8 mouse cellular contexts compared by ENCODE assay signal in genomic region chr6:85911587-85911986, GRCm38 (mm10). TPM values are rescaled to one million over a fixed set of nuclear protein-coding genes. Genes with fewer than 3 reads are reported as not detected.
DNase-seq lines count a peak whose midpoint lies in the region; TF ChIP-seq lines count a peak whose summit lies in the region.

TSS of gene Tprkb (plus strand) at chr6:85911865.

- H3K9me3 ChIP-seq in midbrain, embryonic 10.5 days (replicated peaks), result no peaks in the 10 kb centered on the region

- no peak for TF ChIP-seq POLR2A in lung, adult 2 months (IDR thresholded peaks at IDR 0.05; ENCODE audit: borderline replicate concordance, extremely low read depth, low read depth, low read length)
- no peak for TF ChIP-seq POLR2A in embryonic fibroblast, embryonic 13.5 days (IDR thresholded peaks at IDR 0.05; ENCODE audit: low read depth, low read length)

- no peak within 1 kb of the TSS for H3K27ac ChIP-seq in embryonic fibroblast, embryonic 13.5 days (ENCODE audit: insufficient read depth, low read length)
- no peak within 1 kb of the TSS for H3K27ac ChIP-seq in midbrain, embryonic 10.5 days (replicated peaks)

- 70% methylated on average over 3 of the region's 3 CpGs for WGBS in lung, adult 2 months
- WGBS in midbrain, embryonic 10.5 days, result 88% methylated on average over 3 of the region's 3 CpGs

- no peak for DNase-seq in lung, adult 2 months
- DNase-seq in lung, postnatal 14 days, result no peak
- no peak for DNase-seq in heart, postnatal 14 days
- peak in 1 of 2 experiments; percentile 23 for DNase-seq in layer of hippocampus, postnatal 14 days (ENCODE audit: low spot score in 2 of 2)
- no peak for DNase-seq in midbrain, embryonic 10.5 days (ENCODE audit: low spot score)
- no peak for DNase-seq in embryo, embryonic 11 days
- DNase-seq in thymus, postnatal 4 days, result no peak

- no peaks in the 10 kb centered on the region for H3K27me3 ChIP-seq in midbrain, embryonic 10.5 days (ENCODE audit: low read depth, poor library complexity, severe bottlenecking)

- TF ChIP-seq CTCF in lung, adult 2 months (IDR thresholded peaks at IDR 0.05; ENCODE audit: insufficient read depth, low read length), result no peak
- no peak for TF ChIP-seq CTCF in embryonic fibroblast, embryonic 13.5 days (IDR thresholded peaks at IDR 0.05; ENCODE audit: borderline replicate concordance, insufficient read depth, low read length)

- intact Hi-C loops in heart, postnatal 14 days (cut with DNase I), result no loop called here

- H3K36me3 ChIP-seq in midbrain, embryonic 10.5 days, result 0 out of 2 replicates have a peak, but pooled peaks cover 2% of the 10 kb centered on the region

- H3K4me3 ChIP-seq in lung, adult 2 months (replicated peaks; ENCODE audit: extremely low read depth, low read depth, low read length), result no peak within 1 kb of the TSS
- no peak within 1 kb of the TSS for H3K4me3 ChIP-seq in embryonic fibroblast, embryonic 13.5 days (ENCODE audit: insufficient read depth, low read length)
- H3K4me3 ChIP-seq in midbrain, embryonic 10.5 days, result no peak within 1 kb of the TSS

- H3K4me1 ChIP-seq in lung, adult 2 months (ENCODE audit: control insufficient read depth, insufficient read depth, low read length), result peaks cover 2% of the 10 kb centered on the region; the same call in 1 of the 2 replicates
- no peaks in the 10 kb centered on the region for H3K4me1 ChIP-seq in embryonic fibroblast, embryonic 13.5 days (ENCODE audit: control insufficient read depth, insufficient read depth, low read length)
- H3K4me1 ChIP-seq in midbrain, embryonic 10.5 days, result peaks cover 16% of the 10 kb centered on the region

RNA-seq across cellular contexts. Expression of gene Tprkb, which starts in this region (rescaled TPM):
- 8.1 and 15.2 TPM in 2 replicates for polyA plus RNA-seq in lung, adult 2 months (2012; rRNA removed)
- 24.7 and 33.1 TPM in 2 replicates for polyA plus RNA-seq in embryonic fibroblast, embryonic 13.5 days (2011; ENCODE audit: insufficient read length, low read depth, missing spikeins)
- 10 to 100 TPM; 10.2 TPM for total RNA-seq in heart, postnatal 14 days (2021)
- 10 to 100 TPM; 60.9 to 70.3 TPM for total RNA-seq in layer of hippocampus, postnatal 14 days (2021)
- polyA plus RNA-seq in midbrain, embryonic 10.5 days (2016; fragmentation: Nextera tagmentation; extraction: Ambion mirVana), result 30.6 and 35.9 TPM in 2 replicates

Comparison
In these comparisons a context has a peak if more than half of its experiments do, and no peak if none do; other contexts are left out.
1. RNA of gene Tprkb (total RNA-seq): 60.9 to 70.3 TPM in layer of hippocampus, postnatal 14 days; 10.2 TPM in heart, postnatal 14 days; every median in the first group is over 4 times any median in the second.